Mouse (Mus musculus) urinary bladder, postnatal 14 days (tissue): ENCODE measurements around the gene Rer1.
A peak's percentile ranks its signal among the peaks of the same experiment; 100 is the strongest.

Experiments
- DNase-seq: peaks from one replicate; pipeline ENCODE4 v3.0.0; 2021; ENCODE audit warnings: low spot score

The Rer1 gene

DNA sequence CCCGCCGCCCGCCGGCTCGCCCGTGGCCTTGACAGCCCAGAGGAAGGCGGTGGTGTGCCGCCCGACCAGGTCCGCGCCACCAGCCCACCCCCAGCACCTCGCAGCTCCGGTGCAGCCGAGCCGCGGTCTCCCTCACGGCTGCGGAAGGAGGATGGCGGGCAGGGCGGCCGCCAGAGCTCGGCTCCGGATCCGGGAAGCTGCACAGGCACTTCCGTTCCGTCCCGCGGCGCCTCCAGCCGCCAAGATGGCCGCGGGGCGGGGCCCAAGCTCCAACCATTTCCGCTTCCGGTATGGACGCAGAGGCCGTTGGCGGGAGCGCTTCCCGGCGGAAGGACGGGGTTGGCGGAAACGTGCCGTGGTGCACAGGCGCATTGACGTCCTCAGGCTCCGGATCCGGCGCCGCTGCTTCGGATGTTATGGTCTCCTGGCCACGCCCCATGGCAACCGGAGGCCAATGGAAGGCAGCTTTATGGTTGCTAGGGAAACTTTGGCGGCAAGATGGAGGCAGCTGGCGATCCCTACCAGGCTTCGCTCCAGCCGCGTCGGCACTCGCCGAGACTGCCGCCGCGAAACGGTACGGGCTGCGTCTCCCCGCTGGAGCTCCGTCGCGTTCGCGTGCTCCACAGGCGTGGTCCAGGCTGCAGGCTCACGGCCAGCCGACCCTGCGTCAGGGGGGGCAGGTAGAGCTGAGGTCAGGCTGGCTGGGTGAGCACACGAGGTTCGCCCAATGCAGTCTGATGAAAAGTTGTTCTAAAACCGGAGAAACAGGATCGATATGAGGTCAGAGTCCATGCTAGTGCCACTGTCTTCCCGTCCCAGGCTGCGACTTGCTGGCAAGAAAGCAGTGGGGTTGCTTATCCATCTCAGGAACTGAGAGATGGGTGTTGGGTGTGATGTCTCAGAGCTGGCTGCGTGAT lies at the start of gene Rer1, which contains the start of gene Morn1:
TSS of gene Rer1 (minus strand) at position 275 of the 917 bp plus-strand sequence.
TSS of gene Morn1 (plus strand) at position 470 of the 917 bp plus-strand sequence.
- DNase-seq = peak; percentile 100

GRCm38 (mm10) chr4:155134686-155135172 lies 48.5 kb upstream of the Rer1 start:
- no peak for DNase-seq

DNA sequence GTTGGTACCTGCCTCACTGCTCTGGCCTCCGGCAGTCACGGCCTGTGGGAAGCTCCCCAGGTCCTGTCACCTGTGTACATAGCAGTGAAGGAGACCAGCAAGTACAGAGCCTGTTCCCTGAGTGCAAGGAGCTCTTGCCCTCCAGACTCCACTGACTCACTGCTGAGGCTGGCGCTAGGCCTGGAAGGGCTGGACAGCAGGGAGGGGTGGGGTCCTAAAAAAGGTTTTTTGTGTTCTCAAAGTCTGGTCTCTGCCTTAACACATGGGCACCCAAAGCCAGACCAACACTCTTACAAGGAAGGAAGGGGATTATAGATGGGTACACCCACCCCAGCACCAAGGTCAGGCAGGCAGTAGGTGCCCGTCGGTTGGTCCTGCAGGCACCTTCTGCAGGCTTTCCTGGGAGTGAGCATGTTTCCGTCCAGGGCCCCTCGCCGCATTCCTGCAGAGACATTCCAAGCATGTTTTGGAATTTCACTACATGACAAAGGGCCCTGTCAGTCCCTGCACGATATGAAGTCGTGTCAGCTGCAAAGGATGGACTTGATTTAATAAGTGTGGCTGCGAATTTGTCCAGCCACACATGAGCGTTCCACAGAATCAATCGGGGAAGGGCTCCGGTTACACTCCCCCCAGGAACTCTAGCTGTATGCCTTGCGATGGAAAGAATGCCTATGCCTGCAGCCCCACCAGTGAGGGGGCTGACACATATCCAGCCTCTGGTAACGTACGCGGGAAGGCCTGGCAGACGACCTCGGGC lies 47.7 kb upstream of the Rer1 start:
- peak; percentile 78 for DNase-seq

- DNase-seq = no peak
These were observed 47.0 kb upstream of the Rer1 start for GRCm38 (mm10) chr4:155133188-155133587.

DNA sequence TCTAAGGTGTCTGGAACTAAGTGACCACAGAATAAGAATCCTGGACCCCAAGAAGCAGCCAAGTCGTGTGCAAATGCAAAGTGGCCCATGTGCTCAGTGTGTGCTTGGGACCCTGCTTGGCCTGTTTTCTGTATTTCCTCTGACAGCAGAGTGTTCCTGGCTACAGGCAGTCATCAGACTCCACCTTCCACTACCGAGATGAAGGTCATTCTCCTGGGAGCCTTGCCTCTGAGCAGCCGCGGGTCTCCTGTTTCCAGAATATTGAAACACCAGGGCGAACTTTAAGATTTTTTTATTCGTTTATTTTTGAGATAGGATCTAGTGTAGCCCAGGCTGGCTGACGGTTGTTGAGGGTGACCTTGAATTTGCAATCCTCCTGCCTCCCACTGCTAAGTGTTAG lies 44.4 kb upstream of the Rer1 start:
- DNase-seq = no peak

DNA sequence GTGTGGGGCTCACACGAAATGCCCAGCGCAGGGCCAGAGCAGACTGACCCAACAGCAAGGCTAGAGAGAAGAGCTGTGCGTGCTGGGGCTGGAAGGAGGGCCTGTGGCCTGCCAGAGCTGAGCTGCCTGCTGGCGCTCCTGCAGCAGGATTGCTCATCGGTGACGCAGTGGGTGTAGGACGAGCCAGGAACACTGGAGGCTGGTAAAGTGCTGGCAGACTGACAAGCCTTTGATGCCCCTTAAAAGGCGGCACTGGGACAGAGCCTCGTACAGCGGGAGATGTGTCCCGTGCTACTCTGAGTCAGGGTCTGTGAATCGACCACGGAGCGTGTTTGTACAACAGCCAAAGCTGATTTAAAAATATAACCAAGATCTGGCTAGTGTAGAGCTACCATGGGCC lies 43.8 kb upstream of the Rer1 start:
- DNase-seq = peak; percentile 91

DNA sequence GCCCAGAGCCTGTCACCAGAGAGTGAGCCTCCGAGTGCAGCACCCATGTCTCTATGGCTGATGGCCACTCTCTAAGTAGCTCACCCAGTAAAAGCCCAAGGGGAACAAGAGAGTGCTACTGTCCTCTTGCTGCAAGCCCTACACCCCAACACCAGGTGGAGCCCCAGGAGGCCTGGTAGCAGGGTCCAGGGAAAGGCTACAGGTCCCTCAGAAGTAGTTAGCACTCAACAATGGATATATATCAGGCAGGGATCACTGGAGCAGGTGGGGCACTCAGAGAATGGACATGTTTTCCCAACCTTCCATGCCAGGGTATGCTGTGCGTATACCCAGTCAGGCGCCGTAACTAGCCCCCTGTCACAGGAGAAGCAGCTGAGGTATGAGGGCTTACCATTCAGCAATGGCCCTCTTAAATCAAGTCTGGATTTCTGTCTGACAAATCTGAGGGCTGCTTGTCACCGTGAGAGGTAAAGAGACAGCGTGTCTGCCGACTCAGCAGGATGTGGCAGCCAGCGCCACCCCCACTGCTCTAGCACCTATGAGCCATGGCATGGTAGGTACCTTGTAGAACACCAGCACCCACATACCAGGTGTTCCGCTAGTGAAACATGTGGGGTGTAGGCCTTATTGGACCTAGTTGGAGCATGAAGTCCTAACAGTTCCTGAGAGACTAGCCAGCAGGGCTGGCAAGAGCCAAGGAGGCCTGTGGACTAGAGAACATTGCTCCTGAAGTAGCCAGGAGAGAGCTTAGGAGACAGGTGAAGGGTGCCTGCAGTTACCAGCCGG lies 43.1 kb upstream of the Rer1 start:
- DNase-seq = peak; percentile 42

DNA sequence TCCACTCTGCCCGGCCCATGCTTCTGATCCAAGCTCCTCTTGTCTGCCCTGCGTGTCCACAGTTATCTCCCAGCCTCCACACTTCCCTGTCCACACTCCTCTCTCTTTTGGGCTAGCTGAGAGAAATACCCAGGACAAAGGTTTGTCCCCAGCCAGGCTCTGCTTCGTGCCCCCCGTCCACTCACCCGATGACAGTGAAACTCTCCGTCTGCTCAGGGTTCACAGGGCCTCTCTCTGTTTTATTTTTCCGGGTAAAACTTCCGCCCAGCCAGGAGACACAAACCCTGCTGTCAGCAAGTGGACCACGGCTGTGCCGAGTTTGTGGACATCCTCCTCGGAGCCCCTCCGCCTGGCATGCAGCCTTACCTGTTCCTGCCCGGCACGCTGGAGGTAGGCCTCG lies 42.2 kb upstream of the Rer1 start:
- DNase-seq = no peak

GRCm38 (mm10) chr4:155126602-155127372 lies 40.6 kb upstream of the Rer1 start:
- no peak for DNase-seq

- DNase-seq = no peak
These were observed 40.0 kb upstream of the Rer1 start for GRCm38 (mm10) chr4:155126194-155126593.

DNA sequence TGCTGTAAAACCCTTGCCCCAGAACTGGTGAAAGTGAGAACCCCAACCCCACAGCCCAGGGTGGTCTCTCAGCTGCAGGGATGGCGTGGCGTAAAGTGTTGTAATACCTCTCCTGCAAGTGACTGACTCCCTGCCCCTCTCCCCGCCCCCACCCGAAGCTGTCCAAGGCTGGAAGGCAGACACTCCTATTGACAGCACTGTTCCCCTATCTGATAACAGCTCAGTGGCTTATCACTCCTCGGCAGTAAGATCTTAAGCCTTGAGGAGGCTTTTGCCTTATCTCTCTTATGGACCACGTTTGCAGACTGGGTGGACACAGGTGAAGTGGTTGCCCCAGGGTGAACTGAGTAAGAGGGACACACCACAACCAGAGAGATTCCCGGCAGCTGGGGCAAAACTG lies 39.1 kb upstream of the Rer1 start:
- no peak for DNase-seq

DNA sequence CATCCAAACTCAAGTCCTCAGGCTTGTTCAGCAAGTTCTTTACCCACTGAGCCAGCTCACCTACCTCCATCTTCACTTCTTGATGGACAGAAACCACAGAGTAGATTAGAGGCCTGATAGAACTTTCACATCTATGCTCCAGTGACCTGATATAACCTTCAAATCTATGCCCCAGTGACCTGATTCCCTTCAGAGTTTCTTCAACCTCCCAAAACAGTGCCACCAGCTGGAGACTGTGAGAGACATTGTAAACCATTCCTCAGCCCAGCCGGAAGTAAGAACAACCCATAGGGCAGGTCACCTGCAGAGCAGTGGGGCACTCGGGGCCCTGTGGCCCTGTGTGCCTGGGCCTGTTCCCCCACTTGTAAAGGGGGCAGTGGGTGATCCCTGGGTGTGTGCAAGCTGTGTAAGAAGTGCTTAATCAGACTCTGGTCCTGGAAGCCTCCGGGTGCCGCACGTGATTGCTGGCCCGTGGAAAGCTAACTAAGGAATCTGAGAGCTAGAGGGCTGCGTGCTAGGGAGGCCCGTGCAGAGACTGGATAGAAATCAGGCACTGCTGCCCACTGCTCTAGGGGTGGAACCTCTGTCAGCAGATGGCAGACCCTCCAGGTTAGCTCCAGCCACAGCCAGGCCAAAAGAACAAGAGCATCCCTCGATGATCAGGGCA lies 37.8 kb upstream of the Rer1 start:
- no peak for DNase-seq

- DNase-seq = peak; percentile 77
These were observed 36.4 kb upstream of the Rer1 start for GRCm38 (mm10) chr4:155122444-155123040.

- DNase-seq = no peak
These were observed 35.8 kb upstream of the Rer1 start for GRCm38 (mm10) chr4:155121915-155122443.

DNA sequence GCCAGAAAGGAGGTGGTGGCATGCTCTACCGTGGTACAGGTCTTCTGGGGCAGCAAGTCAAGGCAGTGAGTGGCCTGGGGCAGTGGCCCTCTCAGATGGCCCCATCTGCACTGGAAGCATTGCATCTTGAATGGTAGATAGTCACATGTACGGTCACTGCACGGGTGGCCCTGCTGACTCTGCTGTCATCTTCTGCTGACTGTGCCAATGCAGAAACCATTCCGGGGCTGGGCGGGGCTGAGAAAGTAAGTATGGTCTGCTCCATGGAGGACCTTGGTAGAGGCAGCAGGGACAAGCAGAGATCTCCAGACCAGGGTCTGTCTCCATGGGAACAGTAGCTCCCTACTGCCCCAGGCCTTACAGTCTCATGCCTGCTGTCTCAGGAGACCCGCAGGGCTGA lies 35.0 kb upstream of the Rer1 start:
- DNase-seq = no peak

GRCm38 (mm10) chr4:155120583-155120982 lies 34.4 kb upstream of the Rer1 start:
- peak; percentile 60 for DNase-seq

DNA sequence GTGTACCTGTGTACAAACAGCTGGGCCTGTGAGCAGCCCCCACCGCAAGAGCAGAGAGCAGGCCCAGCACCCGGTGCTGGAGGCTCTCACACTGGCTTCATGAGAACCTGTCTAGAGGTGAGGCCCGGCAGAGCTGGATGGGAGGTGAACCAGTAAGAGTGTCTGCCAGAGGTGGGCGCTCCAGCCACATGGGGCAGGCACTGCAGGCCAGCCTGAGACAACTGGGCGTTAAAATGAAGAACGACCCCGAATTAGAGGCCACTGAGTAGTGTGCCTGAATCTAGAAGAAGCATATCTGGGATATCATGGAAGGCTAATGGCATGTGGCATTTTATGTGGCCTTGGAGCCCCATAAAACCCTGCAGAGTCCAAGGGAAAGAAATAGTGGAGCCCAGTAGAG lies 33.9 kb upstream of the Rer1 start:
- no peak for DNase-seq

GRCm38 (mm10) chr4:155118278-155118677 lies 32.1 kb upstream of the Rer1 start:
- no peak for DNase-seq

DNA sequence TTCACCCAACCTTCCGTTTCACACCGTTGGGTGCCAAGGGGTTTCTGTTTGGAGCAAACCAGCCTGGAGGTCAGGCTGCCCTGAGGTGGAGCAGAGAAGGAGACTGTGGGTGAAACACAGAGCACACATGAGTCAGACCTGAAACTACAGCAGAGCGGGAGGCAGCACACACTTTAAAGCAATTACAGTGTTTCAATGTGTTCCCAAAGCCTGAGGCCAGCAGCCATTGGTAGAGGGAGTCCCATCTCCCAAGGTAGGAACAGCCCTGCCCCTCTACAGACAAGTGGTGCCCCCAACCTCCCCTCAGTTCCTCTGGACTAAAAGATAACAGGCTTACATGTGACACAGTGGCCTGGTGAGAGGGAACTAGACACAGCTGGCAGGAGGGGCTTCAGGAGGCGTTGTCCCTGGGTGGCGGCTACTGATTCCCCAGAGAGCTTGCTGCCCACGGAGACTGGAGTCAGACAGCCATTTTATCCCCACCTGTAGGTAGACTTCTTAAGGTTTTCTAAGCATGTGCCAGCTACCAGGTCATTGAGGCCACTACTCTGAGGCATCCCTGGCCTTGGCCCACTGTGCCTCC lies 31.3 kb upstream of the Rer1 start:
- no peak for DNase-seq

- no peak for DNase-seq
These were observed 30.4 kb upstream of the Rer1 start for GRCm38 (mm10) chr4:155116607-155117006.
